Mouse (Mus musculus) liver, adult 2 months (tissue): ENCODE measurements around the gene Phc2.

Source experiments
- CTCF ChIP-seq: fragments of 200-500 bp; IDR thresholded peaks from 2 replicates; pipeline ENCODE4 v1.5.1; 2011; ENCODE audit warnings: low read depth, low read length, control low read depth
- POLR2A ChIP-seq: fragments of 200-500 bp; IDR thresholded peaks from 2 replicates; pipeline ENCODE4 v1.6.1; 2011; ENCODE audit warnings: low read length, control low read depth; ENCODE audit not compliant: insufficient read depth; ENCODE audit errors: extremely low read depth

GRCm38 (mm10) chr4:128727019-128727720, 72.7 kb downstream of the Phc2 start:
- no peak for TF ChIP-seq CTCF
- peak; percentile 84 for TF ChIP-seq POLR2A
